Mouse (Mus musculus) embryonic stem cell, embryonic (primary cell): Measurements from ENCODE around the gene Zfp664.

Experiments
- CTCF ChIA-PET, 4 experiments: fragments of 300-600 bp in 2 of 4; fragments of 350-600 bp in 2 of 4; sonication (Branson Sonifier 250); formaldehyde crosslinking; loops; one replicate each; lab custom pipeline; 2022; ENCODE audit warnings: inconsistent platforms in 2 of 4; lab: Charles Lee
- POLR2A ChIA-PET, 4 experiments: fragments of 300-600 bp in 2 of 4; fragments of 350-600 bp in 2 of 4; sonication (Branson Sonifier 250); formaldehyde crosslinking; loops; one replicate each; lab custom pipeline; 2022; ENCODE audit warnings: antibody characterized with exemption in 4 of 4, inconsistent platforms in 1 of 4; lab: Charles Lee

Zfp664 gene

GRCm38 (mm10) chr5:124853079-124853478 is 9.4 kb upstream of the Zfp664 start:
- ChIA-PET CTCF (interaction anchor here in 2 of 4 experiments (0.6 to 1.5 kb wide), 3 partner anchors 8 to 199 kb away, joined by 3 to 4 read pairs (median 4); no protein-coding TSS in a partner anchor), POLR2A (interaction anchor here in 2 of 4 experiments (1.1 to 3.8 kb wide), 6 partner anchors 8 to 18 kb away, joined by 3 to 32 read pairs (median 9); partner anchors contain the start of gene Ccdc92 (in 2 of the 2))

DNA sequence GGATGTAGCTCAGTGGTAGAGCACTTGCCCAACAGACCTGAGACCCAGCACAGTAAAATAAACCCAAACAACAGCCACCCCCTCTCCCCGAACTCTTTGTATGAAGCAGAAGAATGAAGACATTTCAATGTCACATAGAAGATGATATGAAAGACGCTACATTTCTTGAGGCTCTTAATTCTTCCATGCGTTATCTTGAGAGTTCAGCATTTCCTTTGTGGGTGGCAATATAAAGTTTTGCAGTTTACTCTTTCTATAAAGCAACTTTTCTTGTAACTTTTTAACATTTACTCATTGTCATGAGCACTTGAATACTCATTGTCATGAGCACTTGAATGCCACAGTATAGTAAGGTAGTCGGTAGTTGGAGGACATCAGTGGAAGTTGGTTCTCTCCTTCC is 8.3 kb upstream of the Zfp664 start:
- POLR2A ChIA-PET, result interaction anchor here in 1 of 4 experiments (2.7 kb wide), 1 partner anchor 11 kb away, joined by 12 read pairs; no protein-coding TSS in a partner anchor
- CTCF ChIA-PET, result no interaction called here

DNA sequence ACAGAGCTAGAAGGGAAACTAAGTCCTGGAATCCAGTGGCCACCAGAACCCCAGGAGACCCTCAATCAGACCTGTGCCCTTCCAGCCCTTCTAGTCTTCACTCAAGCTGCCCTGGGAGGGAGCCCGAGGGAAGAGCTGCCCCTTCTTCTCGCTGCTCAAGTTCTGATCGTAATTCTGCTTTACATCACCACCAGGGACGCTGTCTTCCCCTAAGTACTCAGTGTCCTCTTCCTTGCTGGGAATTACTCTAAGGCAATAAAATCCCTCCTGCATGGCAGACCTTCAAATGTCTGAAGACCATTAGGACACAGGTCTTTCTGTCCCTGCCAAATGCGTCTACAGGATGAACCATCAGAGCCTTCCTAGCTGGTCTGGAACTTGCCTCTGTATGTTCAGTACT is 2.5 kb upstream of the Zfp664 start:
- CTCF ChIA-PET, result interaction anchor here in 3 of 4 experiments (0.6 to 1.4 kb wide), 9 partner anchors 8 to 541 kb away, joined by 3 to 11 read pairs (median 3); no protein-coding TSS in a partner anchor
- POLR2A ChIA-PET, result interaction anchor here in 2 of 4 experiments (1.1 to 2.9 kb wide), 6 partner anchors 8 to 534 kb away, joined by 3 to 32 read pairs (median 5); partner anchors contain the start of gene Scarb1 (in 1 of the 2)

GRCm38 (mm10) chr5:124861463-124861862 is 1.0 kb upstream of the Zfp664 start:
- ChIA-PET POLR2A (interaction anchor here in 3 of 4 experiments (0.5 to 2.9 kb wide), 16 partner anchors 9 to 534 kb away, joined by 3 to 32 read pairs (median 4); partner anchors contain the start of genes 2810006K23Rik (in 1 of the 3) and Mphosph9 (in 1 of the 3)), CTCF (interaction anchor here in 3 of 4 experiments (0.6 to 1.4 kb wide), 9 partner anchors 9 to 422 kb away, joined by 3 to 6 read pairs (median 3); partner anchors contain the start of gene Kmt5a (in 1 of the 3))

- CTCF ChIA-PET, result interaction anchor here in 3 of 4 experiments (0.7 to 1.4 kb wide), 4 partner anchors 10 to 264 kb away, joined by 3 to 6 read pairs (median 4); no protein-coding TSS in a partner anchor
- POLR2A ChIA-PET, result interaction anchor here in 3 of 4 experiments (0.6 to 2.4 kb wide), 3 partner anchors 8 to 103 kb away, joined by 3 to 6 read pairs (median 3); no protein-coding TSS in a partner anchor
Measured at GRCm38 (mm10) chr5:124862871-124863741, 615 bp downstream of the Zfp664 start.

- CTCF ChIA-PET, result interaction anchor here in 2 of 4 experiments (0.8 to 1.2 kb wide), 3 partner anchors 26 to 95 kb away, joined by 3 to 4 read pairs (median 3); no protein-coding TSS in a partner anchor
- POLR2A ChIA-PET, result no interaction called here
Measured at GRCm38 (mm10) chr5:124868981-124869380, 6.5 kb downstream of the Zfp664 start.

GRCm38 (mm10) chr5:124872033-124872432 is 9.5 kb downstream of the Zfp664 start:
- CTCF ChIA-PET, result interaction anchor here in 1 of 4 experiments (1.3 kb wide), 1 partner anchor 237 kb away, joined by 3 read pairs; no protein-coding TSS in a partner anchor
- POLR2A ChIA-PET, result interaction anchor here in 1 of 4 experiments (1.1 kb wide), 1 partner anchor 9 kb away, joined by 3 read pairs; no protein-coding TSS in a partner anchor

DNA sequence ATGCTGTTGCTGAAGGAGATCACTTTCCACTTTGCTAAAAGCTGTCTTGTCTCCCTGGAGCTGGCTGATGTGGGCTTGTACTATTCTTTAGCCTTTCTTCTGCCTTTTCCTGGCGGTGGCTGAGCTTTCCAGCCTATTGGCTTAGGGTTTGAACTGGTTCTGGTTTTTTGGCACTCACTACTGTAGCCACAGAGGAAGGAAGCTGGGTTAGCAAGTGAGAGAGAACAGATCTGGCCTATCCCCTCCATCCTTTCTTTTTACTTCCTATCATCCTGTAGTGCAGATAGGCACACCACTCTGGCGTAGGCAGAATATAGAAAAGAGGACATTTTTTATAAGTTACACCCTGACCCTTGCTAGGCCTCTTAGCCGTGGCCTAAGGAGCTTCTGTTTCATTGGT is 10.6 kb downstream of the Zfp664 start:
- ChIA-PET CTCF (interaction anchor here in 3 of 4 experiments (0.6 to 2.0 kb wide), 9 partner anchors 10 to 1574 kb away, joined by 3 to 8 read pairs (median 3); partner anchors contain the start of gene Zfp664 (in 1 of the 3)), POLR2A (interaction anchor here in 2 of 4 experiments (0.5 to 1.7 kb wide), 3 partner anchors 9 to 254 kb away, joined by 3 to 6 read pairs (median 4); no protein-coding TSS in a partner anchor)

GRCm38 (mm10) chr5:124873890-124874601 is 11.6 kb downstream of the Zfp664 start:
- ChIA-PET CTCF (interaction anchor here in 3 of 4 experiments (0.6 to 2.0 kb wide), 9 partner anchors 11 to 1810 kb away, joined by 3 to 8 read pairs (median 3); partner anchors contain the start of gene Zfp664 (in 1 of the 3)), POLR2A (interaction anchor here in 2 of 4 experiments (0.9 to 1.7 kb wide), 3 partner anchors 10 to 274 kb away, joined by 3 to 6 read pairs (median 4); no protein-coding TSS in a partner anchor)

DNA sequence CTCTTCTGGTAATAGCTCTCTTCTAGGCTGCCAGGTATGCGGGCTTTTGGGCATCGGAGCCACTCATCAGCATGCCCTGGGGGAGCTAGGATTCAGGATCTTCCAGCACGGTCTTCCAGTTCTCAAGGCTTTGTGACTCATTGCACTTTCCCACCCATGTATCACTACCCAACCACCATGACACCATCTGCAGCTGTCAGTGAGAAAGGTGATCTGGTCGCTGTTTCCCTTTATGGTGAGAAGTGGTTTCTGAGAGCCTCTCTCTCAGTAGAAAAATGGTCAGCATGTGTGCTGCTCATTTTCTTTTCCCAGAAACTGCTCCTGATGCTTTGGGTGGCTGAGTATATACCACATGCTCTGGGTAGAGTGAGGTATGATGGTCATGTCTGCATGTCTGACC is 16.8 kb downstream of the Zfp664 start:
- ChIA-PET POLR2A (interaction anchor here in 1 of 4 experiments (0.6 to 1.5 kb wide), 2 partner anchors 16 to 489 kb away, joined by 3 to 4 read pairs; no protein-coding TSS in a partner anchor), CTCF (no interaction called here)

- ChIA-PET POLR2A (interaction anchor here in 1 of 4 experiments (0.7 kb wide), 1 partner anchor 14 kb away, joined by 3 read pairs; no protein-coding TSS in a partner anchor), CTCF (interaction anchor here in 1 of 4 experiments (1.0 to 1.2 kb wide), 2 partner anchors 29 to 105 kb away, joined by 3 read pairs; no protein-coding TSS in a partner anchor)
Measured at GRCm38 (mm10) chr5:124879801-124880200, 17.3 kb downstream of the Zfp664 start.

- CTCF ChIA-PET, result no interaction called here
Measured at GRCm38 (mm10) chr5:124883877-124884276, 21.4 kb downstream of the Zfp664 start.

GRCm38 (mm10) chr5:124888661-124889060 is 26.2 kb downstream of the Zfp664 start:
- ChIA-PET POLR2A (no interaction called here), CTCF (interaction anchor here in 1 of 4 experiments (0.8 kb wide), 1 partner anchor 11 kb away, joined by 4 read pairs; no protein-coding TSS in a partner anchor)

More at GRCm38 (mm10) chr5:124883877-124884276, 21.4 kb downstream of the Zfp664 start:
- POLR2A ChIA-PET, result no interaction called here

- CTCF ChIA-PET, result interaction anchor here (0.6 to 1.8 kb wide), 13 partner anchors 8 to 379 kb away, joined by 3 to 11 read pairs (median 3); partner anchors contain the start of gene Dnah10 (in 1 of the 4)
Measured at GRCm38 (mm10) chr5:124891921-124892370, 29.5 kb downstream of the Zfp664 start.

GRCm38 (mm10) chr5:124896135-124896534 is 33.6 kb downstream of the Zfp664 start:
- POLR2A ChIA-PET, result interaction anchor here in 2 of 4 experiments (0.6 to 1.3 kb wide), 2 partner anchors 18 to 350 kb away, joined by 3 to 4 read pairs; no protein-coding TSS in a partner anchor

More at GRCm38 (mm10) chr5:124891921-124892370, 29.5 kb downstream of the Zfp664 start:
- POLR2A ChIA-PET, result interaction anchor here in 2 of 4 experiments (0.7 to 1.0 kb wide), 2 partner anchors 16 to 39 kb away, joined by 3 to 4 read pairs; no protein-coding TSS in a partner anchor

DNA sequence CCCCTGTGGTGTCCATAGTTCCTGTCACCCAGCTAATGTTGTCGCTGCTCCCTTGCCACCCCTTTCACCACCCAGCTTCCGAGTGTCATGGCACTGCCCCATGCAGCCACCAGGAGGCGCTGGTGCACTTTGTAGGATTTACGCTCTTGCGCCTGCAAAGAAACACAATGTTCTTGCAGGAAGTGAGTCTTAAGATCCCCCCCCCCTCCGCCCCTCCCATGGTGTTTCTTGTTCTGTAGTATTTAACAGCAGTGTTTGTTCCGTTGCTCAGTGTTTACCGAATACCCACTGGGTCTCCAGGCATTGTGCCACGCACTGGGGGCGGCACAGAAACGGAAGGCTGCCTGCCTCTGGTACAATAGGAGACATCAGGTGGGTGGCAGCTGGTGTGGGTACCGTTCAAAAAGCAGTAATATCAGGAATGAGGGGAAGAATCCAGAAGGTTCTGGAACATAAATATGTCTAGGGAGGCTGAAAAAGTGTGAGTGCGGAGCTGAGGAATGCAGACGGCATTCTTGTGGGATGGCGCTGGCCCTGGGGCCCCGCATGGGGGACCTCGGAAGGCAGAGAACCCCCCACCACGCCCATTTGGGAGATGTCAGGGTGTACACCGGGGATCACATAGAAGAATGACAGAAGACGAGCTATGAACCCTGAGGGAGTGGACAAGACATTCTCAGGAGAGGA is 37.6 kb downstream of the Zfp664 start:
- ChIA-PET POLR2A (interaction anchor here (0.6 to 1.0 kb wide), 10 partner anchors 9 to 354 kb away, joined by 3 to 10 read pairs (median 4); partner anchors contain the start of gene Ncor2 (in 1 of the 4)), CTCF (interaction anchor here (0.5 to 8.0 kb wide), 113 partner anchors 8 to 1331 kb away, joined by 3 to 122 read pairs (median 4); partner anchors contain the start of genes Rflna (in 2 of the 4), Atp6v0a2 (in 1 of the 4), Ccdc92 (in 1 of the 4) and Vps37b (in 1 of the 4))

More at GRCm38 (mm10) chr5:124896135-124896534, 33.6 kb downstream of the Zfp664 start:
- CTCF ChIA-PET, result interaction anchor here (1.0 to 8.0 kb wide), 5 partner anchors 13 to 374 kb away, joined by 3 to 122 read pairs (median 3); no protein-coding TSS in a partner anchor
